ENCODE assay signal across 10 mouse cellular contexts in the genomic region with DNA sequence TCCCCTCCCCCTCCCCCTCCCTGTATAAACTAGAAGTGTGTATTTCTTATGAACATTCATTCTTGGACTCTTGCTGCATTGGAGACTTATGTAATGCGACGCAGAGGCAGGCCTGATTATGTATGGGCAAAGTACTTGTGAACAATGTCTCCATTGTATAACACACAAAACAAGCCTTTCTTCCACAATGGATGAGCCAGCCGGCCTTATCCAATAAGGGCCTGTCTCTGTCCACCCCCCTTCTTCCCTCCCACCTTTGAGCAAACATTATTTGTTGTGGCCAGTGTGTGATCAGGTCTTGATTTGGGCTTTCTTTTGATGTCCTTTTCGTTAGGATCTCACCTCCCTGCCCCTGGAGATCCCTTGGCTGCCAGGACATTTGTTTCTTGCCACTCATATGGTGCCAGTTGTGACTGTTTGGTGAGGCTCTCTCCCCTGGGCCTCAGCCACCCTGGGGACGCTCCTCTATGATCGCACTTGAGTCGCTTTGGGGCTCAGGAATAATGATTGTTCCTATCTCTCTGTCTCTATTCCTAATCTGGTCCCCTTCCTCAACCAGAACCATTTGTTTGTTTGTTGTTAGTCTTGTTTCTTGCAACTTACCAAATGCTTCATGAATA. TPM values are rescaled to one million over a fixed set of nuclear protein-coding genes. Genes with fewer than 3 reads are reported as not detected.
DNase-seq lines count a peak whose midpoint lies in the region; ATAC-seq lines count a peak whose summit lies in the region.
"Had no signal": no experiment of that assay in that cellular context is flagged by ENCODE, and none has a peak within 500 bp of the region (broad histone marks: within the 10 kb centered on the region; RNA-seq: fewer than 3 reads in every experiment).

No protein-coding gene starts in this region.

- no peak overlapping the region for H3K4me3 ChIP-seq in forebrain, embryonic 14.5 days (ENCODE audit: low read depth, low read length)
- no peak overlapping the region for H3K4me3 ChIP-seq in midbrain, embryonic 12.5 days
- H3K4me3 ChIP-seq: megakaryocyte, embryonic 14.5 days had no signal

- H3K4me2 ChIP-seq in forebrain, embryonic 14.5 days (ENCODE audit: low read length): no peak overlapping the region
- peak overlapping the region; percentile 13; the same call in 1 of the 2 replicates for H3K4me2 ChIP-seq in midbrain, embryonic 12.5 days (replicated peaks)

- no peaks in the 10 kb centered on the region for H3K27me3 ChIP-seq in forebrain, embryonic 14.5 days (replicated peaks; ENCODE audit: control insufficient read depth, insufficient read depth, low read length)
- no peaks in the 10 kb centered on the region for H3K27me3 ChIP-seq in midbrain, embryonic 12.5 days

- no peak overlapping the region for H3K9ac ChIP-seq in forebrain, embryonic 14.5 days (ENCODE audit: low read length)
- no peak overlapping the region for H3K9ac ChIP-seq in midbrain, embryonic 12.5 days (replicated peaks)

- 0 out of 2 replicates have a peak overlapping the region, but pooled peaks have one; percentile 40 for H3K27ac ChIP-seq in forebrain, embryonic 14.5 days (ENCODE audit: low read depth, low read length)
- peak overlapping the region; percentile 71 for H3K27ac ChIP-seq in midbrain, embryonic 12.5 days (replicated peaks)

- no peaks in the 10 kb centered on the region for H3K9me3 ChIP-seq in forebrain, embryonic 14.5 days (replicated peaks; ENCODE audit: control insufficient read depth, low read length)
- no peaks in the 10 kb centered on the region for H3K9me3 ChIP-seq in midbrain, embryonic 12.5 days
- H3K9me3 ChIP-seq: megakaryocyte, embryonic 14.5 days had no signal

- no peak for ATAC-seq in cerebellum, adult (ENCODE audit: insufficient number of reproducible peaks, low FRiP score, low TSS enrichment)
- peak; percentile 66 for ATAC-seq in forebrain, embryonic 14.5 days
- peak; percentile 86 for ATAC-seq in midbrain, embryonic 12.5 days (ENCODE audit: low FRiP score, low read depth)
- ATAC-seq in megakaryocyte-erythroid progenitor cell, adult 5-6 weeks (replicated peaks; ENCODE audit: low FRiP score, low TSS enrichment, poor library complexity, severe bottlenecking): no peak

- peak; percentile 9 for DNase-seq in cerebellum, adult 9-10 months
- peak; percentile 32 for DNase-seq in MN1 (ENCODE audit: low spot score)
- DNase-seq in forebrain, embryonic 14.5 days (ENCODE audit: low spot score): peak; percentile 77
- no peak for DNase-seq in ovary, postnatal 14 days (ENCODE audit: low spot score)
- DNase-seq in kidney, postnatal 36 days: no peak
- DNase-seq: heart, postnatal 10 days had no signal

- WGBS in forebrain, embryonic 14.5 days: 7% methylated on average over 7 of the region's 7 CpGs
- 6% methylated on average over 7 of the region's 7 CpGs for WGBS in midbrain, embryonic 12.5 days

- no peaks in the 10 kb centered on the region for H3K36me3 ChIP-seq in forebrain, embryonic 14.5 days (ENCODE audit: control insufficient read depth, insufficient read depth, low read length)
- H3K36me3 ChIP-seq in midbrain, embryonic 12.5 days: peaks cover 8% of the 10 kb centered on the region

- peaks cover 8% of the 10 kb centered on the region for H3K4me1 ChIP-seq in forebrain, embryonic 14.5 days (ENCODE audit: control insufficient read depth, insufficient read depth, low read length)
- H3K4me1 ChIP-seq in midbrain, embryonic 12.5 days: peaks cover 43% of the 10 kb centered on the region
- H3K4me1 ChIP-seq: megakaryocyte, embryonic 14.5 days had no signal

RNA-seq across cellular contexts. Expression of gene Tcf7l2, which starts 46.8 kb away (rescaled TPM):
- polyA plus RNA-seq in forebrain, embryonic 14.5 days (2014; fragmentation: Nextera tagmentation; extraction: Ambion mirVana): 196 and 221 TPM in 2 replicates
- 343 and 552 TPM in 2 replicates for polyA plus RNA-seq in midbrain, embryonic 12.5 days (2016; fragmentation: Nextera tagmentation; extraction: Ambion mirVana)
- total RNA-seq in megakaryocyte-erythroid progenitor cell, adult 5-6 weeks (2014; fragmentation: Nextera tagmentation): 4.6 and 6.4 TPM in 2 replicates
- total RNA-seq in megakaryocyte-erythroid progenitor cell, adult 5-6 weeks (2017): 0.27 and 1.9 TPM in 2 replicates

Comparison
In these comparisons a context has a peak if more than half of its experiments do, and no peak if none do; other contexts are left out.
1. DNase-seq: peak in cerebellum, adult 9-10 months (single experiment), MN1 (single experiment) and forebrain, embryonic 14.5 days (single experiment); none in ovary, postnatal 14 days (single experiment) and kidney, postnatal 36 days (0 of 2).
2. ATAC-seq: peak in forebrain, embryonic 14.5 days (single experiment) and midbrain, embryonic 12.5 days (single experiment); none in cerebellum, adult (single experiment) and megakaryocyte-erythroid progenitor cell, adult 5-6 weeks (single experiment).